Mouse (Mus musculus): Measurements from ENCODE around the gene Fgfr2.

Gene Fgfr2

DNA sequence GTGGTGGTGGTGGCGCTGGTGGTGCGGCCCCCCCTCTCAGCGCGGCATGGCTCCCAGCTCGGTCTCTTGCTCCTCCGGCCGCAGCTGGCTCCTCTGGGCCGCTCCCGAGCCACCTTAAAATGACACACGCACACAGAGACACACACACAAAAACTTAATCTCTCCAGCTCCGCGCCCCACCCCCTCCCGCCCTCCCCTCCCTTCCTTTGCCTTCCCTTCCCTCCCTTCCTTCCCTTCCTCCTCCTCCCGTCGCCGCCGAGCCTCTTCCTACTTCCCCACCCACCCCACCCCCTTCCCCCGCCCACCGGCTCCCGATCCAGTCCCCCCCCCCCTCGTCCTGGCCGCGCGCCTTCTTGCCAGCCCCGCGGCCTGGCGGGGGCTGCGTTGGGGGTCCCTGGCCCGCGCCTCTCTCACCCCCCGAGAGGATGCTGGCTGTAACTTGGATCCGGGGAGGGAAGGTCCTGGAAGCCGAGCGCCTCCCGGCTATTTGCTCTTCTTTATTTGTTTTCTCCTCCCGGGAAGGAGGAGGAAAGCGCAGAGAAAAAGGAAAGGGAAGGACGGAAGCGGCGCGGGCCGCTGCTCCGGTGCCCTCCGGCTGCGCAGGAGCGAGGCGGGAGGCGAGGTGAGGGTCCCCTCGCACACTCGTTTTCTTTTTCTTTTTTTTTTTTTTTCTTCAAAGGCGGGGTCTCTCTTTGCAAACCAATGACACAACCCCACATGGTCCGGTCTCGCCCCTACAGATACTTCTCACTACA, at the start of gene Fgfr2:
Gene Fgfr2 (minus strand): TSS at position 107 of the 755 bp plus-strand sequence.
- no peak for TF ChIP-seq GATA4 (IDR thresholded peaks at IDR 0.05; ENCODE audit: insufficient replicate concordance, low read length)

DNA sequence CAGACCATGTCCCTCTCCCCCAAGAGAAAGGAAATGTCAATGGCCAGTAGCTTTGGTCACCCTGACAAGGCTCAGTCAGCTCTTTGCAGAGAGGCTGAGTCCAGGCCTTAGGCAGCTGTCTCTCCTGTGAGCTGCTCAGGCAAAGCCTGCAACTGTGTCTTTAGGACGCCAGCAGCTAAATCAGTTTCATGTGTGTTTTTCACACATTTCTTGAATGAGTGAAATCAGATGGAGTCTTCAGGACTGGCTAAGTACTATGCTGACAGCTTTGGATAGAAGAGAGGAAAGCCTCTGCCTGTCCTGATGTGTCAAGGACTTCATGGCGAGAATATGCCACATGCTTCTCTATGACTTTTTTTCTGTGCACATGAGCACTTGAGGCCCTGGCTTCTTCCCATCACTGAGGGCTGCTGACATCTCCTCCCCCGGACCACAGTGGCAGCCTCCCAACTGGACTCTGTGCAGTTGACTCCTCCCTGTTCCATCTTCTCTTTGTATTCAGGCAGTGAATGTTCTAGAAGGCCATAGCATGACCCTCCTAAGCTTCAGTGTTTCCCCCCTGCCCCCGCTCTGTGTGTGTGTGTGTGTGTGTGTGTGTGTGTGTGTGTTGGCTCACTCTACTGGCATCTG, 48.4 kb upstream of the Fgfr2 start:
- TF ChIP-seq GATA4 (IDR thresholded peaks at IDR 0.05; ENCODE audit: insufficient replicate concordance, low read length), result no peak

DNA sequence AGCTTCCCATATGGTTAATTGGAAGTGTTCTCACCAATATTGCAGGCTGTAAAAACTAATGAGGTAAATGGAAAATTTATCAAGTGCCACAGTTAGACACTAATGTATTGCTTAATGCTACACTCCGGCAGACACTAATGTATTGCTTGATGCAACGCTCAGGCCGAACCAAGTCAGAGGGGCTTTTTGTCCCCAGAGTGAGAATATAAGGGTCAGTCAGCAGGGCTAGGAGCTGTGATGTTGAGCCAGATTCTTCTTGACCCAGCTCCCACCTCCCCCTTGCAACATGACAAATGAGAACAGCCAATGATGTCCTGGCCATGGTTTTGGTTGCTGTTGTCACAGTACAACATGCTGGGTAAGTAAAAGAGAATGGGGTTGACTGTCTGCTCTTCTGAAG, 45.8 kb upstream of the Fgfr2 start:
- TF ChIP-seq GATA4 (IDR thresholded peaks at IDR 0.05; ENCODE audit: insufficient replicate concordance, low read length), result no peak

DNA sequence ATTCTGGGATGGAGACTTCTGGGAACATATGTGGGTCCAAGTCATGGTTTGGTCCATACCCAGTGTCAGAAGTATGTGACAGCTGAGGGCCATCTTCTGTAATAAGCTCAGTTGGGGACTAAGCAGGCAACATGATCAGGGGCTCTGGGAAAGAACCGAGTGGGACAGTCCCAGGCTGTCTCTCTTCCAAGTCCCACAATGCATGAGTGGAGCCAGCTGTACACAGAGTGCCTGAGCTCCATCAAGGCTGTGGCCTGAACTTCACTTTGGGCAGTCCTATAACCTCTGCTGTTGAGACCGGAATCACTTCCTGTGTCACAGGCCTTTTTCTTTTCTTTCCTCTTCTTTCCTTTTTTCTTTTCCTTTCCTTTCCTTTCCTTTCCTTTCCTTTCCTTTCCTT, 44.8 kb upstream of the Fgfr2 start:
- no peak for TF ChIP-seq GATA4 (IDR thresholded peaks at IDR 0.05; ENCODE audit: insufficient replicate concordance, low read length)

DNA sequence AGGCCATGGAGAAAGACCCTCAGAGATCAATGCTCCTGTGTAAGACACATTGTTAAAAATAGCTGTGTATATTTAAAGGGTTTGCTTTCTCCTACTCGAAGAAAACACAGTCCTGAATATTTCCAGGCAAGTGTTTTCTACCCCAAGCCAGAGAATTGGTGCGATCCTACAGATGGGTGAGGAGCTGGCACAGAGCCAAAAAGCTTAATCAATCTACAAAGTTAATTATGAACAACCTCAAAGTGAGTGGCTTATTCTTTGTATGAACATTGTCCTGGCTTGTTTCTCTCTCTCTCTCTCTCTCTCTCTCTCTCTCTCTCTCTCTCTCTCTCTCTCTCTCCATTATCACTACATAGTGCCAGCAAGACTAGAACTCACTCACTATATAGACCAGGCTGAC, 41.6 kb upstream of the Fgfr2 start:
- TF ChIP-seq GATA4 (IDR thresholded peaks at IDR 0.05; ENCODE audit: insufficient replicate concordance, low read length), result no peak

DNA sequence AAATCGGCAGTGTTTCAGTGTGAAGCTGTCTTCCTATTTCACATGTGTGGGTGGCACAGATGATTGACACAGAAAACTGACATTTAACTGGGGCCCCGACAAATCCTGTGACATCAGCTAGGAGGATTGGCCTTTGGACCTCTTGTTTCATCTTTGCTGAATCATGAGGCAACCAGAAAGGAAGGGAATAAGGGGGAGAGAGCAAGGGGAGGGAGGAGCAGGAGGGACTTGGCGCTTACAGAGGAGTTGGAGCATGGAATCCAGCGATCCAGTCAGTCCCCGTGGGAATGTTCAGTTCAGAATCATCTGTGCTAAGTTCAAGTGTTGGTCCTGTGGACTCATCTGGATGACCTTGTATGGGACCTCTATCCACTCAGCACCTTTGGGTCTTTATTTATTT, 39.9 kb upstream of the Fgfr2 start:
- TF ChIP-seq GATA4 (IDR thresholded peaks at IDR 0.05; ENCODE audit: insufficient replicate concordance, low read length), result no peak

DNA sequence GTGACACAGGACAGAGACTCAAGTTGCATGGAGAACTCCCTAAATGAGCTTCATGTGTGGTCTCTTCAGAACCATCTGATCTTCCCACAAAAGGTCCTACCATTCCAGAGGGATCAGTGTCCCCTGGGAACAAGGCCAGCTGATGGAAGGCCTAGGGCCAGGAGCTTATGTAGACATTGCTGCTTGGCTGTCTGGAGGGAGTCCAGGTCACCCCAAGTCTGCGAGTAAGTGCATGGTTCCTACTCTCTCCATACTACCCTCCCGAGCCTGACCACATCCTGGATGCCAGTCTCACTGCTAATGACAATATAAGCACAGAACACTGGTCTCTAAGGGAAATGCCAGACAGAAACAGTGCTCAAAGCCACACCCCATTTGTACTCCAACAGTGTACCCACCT, 39.0 kb upstream of the Fgfr2 start:
- TF ChIP-seq GATA4 (IDR thresholded peaks at IDR 0.05; ENCODE audit: insufficient replicate concordance, low read length), result no peak

DNA sequence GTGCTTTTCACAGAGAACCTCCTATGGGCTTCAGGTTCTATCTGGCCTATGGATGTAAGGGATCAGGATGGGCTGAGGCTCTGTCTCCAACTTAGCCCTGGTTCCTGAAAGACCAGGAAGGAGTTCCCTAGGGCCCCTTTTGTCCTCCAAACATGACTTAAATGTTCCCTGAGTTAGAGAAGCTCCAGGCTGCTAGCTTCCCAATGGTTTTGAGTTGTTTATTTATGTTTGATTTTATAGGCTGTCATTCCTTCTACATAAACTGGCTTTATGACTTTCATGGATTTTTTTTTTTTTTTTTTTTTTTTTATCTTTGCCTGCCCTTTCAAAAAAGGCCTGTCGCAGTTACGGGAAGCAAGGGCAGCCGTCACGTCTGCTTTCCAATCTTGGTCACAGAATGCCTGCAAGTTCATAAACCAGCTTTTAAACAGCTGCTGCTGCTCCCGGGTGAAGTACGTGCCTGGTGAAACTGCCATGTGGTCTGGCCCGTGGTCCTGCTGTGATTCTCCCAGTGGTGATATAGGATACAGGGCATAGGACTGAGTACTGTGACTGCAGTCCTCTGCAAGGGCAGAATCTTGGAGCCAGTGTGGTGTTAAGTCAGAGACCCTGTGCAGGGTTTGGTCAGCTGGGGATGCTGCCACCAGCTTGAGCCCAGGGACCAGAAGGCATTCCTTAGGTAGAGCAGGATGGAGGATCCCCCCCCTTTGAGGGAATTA, 38.4 kb upstream of the Fgfr2 start:
- no peak for TF ChIP-seq GATA4 (IDR thresholded peaks at IDR 0.05; ENCODE audit: insufficient replicate concordance, low read length)

DNA sequence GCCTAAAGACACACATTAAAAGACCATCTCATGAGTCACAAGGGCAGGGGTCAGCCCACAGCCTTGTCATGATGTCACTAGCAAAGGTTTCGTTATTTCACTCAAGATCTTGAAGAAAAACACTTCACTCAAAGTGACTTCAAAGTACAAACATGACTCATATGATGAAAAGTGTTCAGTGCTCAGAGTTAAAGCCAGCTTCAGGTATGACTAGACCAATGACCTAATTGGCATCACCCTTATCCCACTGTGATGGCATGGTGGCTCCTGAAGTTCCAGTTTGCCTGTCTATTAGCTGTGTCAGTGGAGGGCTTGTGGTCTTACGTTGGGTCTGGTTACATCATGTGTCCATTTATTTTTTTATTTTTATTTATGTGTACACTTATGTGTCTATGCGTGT, 36.4 kb upstream of the Fgfr2 start:
- no peak for TF ChIP-seq GATA4 (IDR thresholded peaks at IDR 0.05; ENCODE audit: insufficient replicate concordance, low read length)

DNA sequence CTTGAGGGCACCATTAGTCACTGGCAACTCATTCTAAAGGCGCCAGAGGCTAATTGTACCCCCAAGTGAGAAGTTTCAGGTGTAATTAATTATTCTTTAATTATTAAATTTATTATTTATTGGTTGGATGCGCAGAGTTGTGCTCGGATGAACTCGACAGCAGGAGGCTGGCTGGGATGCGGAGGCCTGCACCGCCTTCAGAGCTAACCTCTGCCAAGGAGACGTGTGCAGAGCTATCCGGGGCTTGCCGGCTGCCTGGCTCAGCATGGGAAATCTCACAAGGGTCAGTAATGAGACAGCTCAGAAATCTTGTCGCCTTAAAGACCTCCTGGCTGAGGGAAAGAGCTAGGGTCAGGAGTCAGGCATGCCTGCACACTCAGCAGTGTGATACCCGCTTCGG, 32.5 kb upstream of the Fgfr2 start:
- TF ChIP-seq GATA4 (IDR thresholded peaks at IDR 0.05; ENCODE audit: insufficient replicate concordance, low read length), result no peak

DNA sequence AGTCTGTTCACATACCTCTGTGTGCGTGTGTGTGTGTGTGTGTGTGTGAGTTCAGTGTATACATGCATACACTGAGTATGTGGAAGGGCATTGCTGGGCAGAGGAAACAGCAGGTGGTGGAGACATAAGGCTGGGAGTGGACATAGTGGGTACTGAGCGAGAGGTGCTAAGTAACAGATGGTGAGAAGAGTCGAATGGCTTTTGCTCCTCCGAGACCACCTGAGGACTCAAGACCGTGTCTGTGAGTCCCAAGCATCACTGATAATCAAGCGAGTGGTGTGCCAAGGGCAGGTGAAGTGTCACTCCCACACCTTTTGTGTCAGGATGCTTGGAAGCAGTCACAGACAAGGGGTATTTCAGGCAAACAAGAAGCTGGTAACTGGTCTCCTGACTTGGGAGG, 31.7 kb upstream of the Fgfr2 start:
- TF ChIP-seq GATA4 (IDR thresholded peaks at IDR 0.05; ENCODE audit: insufficient replicate concordance, low read length), result no peak

DNA sequence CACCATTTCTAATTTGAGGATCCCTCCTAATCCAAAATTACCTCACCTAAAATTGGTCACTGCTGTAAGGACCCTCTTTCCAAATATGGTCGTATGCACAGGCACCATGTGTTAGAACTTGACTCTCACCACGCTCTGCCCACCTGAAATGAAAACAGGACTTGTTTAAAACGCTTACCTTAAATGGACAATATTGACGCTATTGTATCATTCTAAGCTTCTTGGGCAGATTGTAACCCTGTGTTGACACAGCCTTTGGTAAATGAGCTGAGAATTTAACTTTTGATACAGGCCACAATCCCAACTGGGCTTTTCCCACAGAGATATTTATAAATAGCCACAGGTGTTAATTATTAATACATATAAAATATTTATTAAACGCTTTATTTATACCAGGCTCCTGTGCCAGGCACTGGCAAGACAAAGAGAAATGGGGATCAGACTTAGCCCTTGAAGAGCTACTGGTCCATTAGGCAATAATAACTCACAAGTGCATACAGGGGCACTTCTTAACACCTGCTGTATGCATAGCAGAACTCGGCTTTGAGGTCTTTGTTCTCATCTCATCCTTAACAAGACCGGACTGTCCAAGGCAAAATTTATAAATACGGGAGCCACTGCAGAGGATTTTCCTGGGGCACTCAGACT, 16.7 kb upstream of the Fgfr2 start:
- no peak for TF ChIP-seq GATA4 (IDR thresholded peaks at IDR 0.05; ENCODE audit: insufficient replicate concordance, low read length)

DNA sequence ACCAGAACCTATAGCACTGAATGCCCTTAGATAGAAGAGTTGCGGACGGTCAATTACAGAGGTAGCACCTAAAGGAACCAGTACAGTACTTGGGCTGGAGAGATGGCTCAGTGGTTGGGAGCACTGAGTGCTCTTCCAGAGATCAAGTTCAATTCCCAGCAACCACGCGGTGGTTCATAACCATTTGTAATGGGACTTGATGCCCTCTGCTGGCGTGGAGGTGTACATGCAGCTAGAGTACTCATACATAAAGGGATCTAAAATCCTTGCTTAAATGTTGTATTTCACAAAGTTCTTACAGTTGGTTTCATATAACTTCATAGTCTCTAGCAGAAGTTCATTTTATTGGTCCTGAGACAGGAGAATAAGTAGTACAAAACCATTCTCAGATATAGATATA, 10.4 kb upstream of the Fgfr2 start:
- no peak for TF ChIP-seq GATA4 (IDR thresholded peaks at IDR 0.05; ENCODE audit: insufficient replicate concordance, low read length)

DNA sequence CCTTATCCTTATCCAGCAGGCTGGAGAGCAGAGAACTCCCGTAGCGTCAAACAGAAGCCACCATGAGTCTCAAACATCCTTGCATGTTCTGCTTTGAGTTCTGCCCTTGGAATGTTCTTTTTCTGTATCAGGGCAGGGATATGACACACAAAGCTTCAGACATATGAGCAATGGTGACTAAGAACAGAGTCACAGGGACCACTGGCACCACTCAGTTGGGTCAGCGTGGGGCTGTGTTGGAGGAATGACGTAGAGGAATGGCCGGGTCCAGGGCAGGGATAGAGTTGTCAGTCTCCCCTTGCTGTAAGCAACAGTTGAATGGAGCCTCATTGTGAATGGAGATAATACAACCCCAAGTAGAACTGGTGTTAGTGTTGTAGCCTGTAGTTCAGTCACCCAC, 9.6 kb upstream of the Fgfr2 start:
- no peak for TF ChIP-seq GATA4 (IDR thresholded peaks at IDR 0.05; ENCODE audit: insufficient replicate concordance, low read length)

DNA sequence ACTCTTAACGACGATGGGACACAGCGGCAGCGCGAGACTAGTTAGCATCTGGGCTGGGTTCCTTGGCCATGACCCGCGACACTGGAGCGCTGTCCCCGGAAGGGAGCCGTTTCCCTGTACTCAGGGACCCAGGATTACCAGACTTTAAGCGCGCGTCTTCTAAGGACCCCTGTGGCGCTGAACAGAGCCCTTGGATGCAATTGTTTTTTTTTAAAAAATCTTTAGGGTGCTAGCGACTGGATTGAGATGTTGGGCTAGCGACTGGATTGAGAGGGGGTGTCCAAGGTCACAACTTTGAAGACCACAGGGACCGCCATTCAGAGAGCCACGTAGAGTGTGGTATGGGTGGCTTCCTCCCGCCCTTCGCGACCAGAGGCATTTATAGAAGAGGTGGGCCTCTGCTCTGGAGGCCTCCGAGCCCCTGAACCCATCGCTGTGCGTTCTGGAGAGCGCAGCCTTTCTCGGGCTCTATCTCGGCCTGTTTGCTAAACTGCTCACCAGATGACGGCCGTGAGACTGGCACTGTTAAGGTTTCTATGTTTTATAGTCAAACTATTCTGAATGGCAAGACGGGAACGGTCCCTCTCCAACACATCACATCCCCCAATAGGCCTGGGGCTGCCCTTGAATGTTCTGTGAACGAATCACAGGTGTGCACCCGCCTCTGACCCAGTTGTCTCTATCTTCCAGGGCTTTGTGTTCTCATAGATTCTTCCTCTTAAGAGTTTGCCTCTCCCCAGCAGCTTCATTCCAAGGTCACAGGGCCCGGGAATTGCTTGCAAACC, 1.7 kb upstream of the Fgfr2 start:
- TF ChIP-seq GATA4 (IDR thresholded peaks at IDR 0.05; ENCODE audit: insufficient replicate concordance, low read length), result no peak
